Mouse (Mus musculus) midbrain, embryonic 15.5 days (tissue): ENCODE data around the gene Hpn. TPM values are rescaled to one million over a fixed set of nuclear protein-coding genes. Genes with fewer than 3 reads are reported as not detected.

ENCODE experiments used
- ATAC-seq: fragments of 200-750 bp; cut with Nextera tagmentation; replicated peaks from 2 replicates; pipeline ENCODE4 v1.8.0; 2017; ENCODE audit warnings: moderate TSS enrichment
- H3K27ac ChIP-seq: fragments of 300-500 bp; sonication (generic); 2 replicates; pipeline ENCODE4 v1.5.1; 2015; ENCODE audit warnings: mild to moderate bottlenecking, inconsistent platforms
- H3K27me3 ChIP-seq: fragments of 300-500 bp; sonication (generic); replicated peaks from 2 replicates; pipeline ENCODE4 v1.6.1; 2015; ENCODE audit warnings: inconsistent platforms
- H3K36me3 ChIP-seq: fragments of 300-500 bp; sonication (generic); replicated peaks from 2 replicates; pipeline ENCODE4 v1.6.1; 2015; ENCODE audit warnings: inconsistent platforms
- H3K4me1 ChIP-seq: fragments of 300-500 bp; sonication (generic); 2 replicates; pipeline ENCODE4 v1.6.1; 2015; ENCODE audit warnings: inconsistent platforms
- H3K4me2 ChIP-seq: fragments of 300-500 bp; sonication (generic); 2 replicates; pipeline ENCODE4 v1.6.1; 2015; ENCODE audit warnings: inconsistent platforms, mild to moderate bottlenecking, moderate library complexity
- H3K4me3 ChIP-seq: fragments of 300-500 bp; sonication (generic); 2 replicates; pipeline ENCODE4 v1.5.1; 2015; ENCODE audit warnings: mild to moderate bottlenecking, inconsistent platforms
- H3K9ac ChIP-seq: fragments of 300-500 bp; sonication (generic); 2 replicates; pipeline ENCODE4 v1.6.1; 2015; ENCODE audit warnings: mild to moderate bottlenecking, inconsistent platforms
- H3K9me3 ChIP-seq: fragments of 300-500 bp; sonication (generic); 2 replicates; pipeline ENCODE4 v1.6.1; 2016; ENCODE audit warnings: inconsistent platforms
- WGBS: fragments of 180-500 bp; shearing (Covaris S2); methylation state at CpG from one replicate; pipeline ENCODE4 v1.1.7; 2015; ENCODE audit warnings: mixed read lengths; 5-methylcytosine and 5-hydroxymethylcytosine counted together
- polyA plus RNA-seq: library from polyadenylated mRNA; unstranded; fragments of >200 nt; fragmentation: Nextera tagmentation; extraction: Ambion mirVana; gene quantifications from 2 replicates; pipeline ENCODE4 v1.2.1, GENCODE M21; 2015

Hpn gene
- polyA plus RNA-seq = 0.47 and 0.80 TPM in 2 replicates

- H3K4me1 ChIP-seq = no peaks in the 10 kb centered on the region
- peaks cover 3% of the 10 kb centered on the region; the same call in 1 of the 2 replicates for H3K27me3 ChIP-seq
- H3K9ac ChIP-seq = no peak within 1 kb of the TSS
- H3K27ac ChIP-seq = no peak within 1 kb of the TSS
- H3K9me3 ChIP-seq = no peaks in the 10 kb centered on the region
- H3K4me2 ChIP-seq = no peak within 1 kb of the TSS
- no peak within 1 kb of the TSS for H3K4me3 ChIP-seq
- no peaks in the 10 kb centered on the region for H3K36me3 ChIP-seq
- ATAC-seq = no peak
- 21% methylated on average over 15 of the region's 15 CpGs for WGBS
These were observed at the start of gene Hpn for GRCm38 (mm10) chr7:31115182-31115581. Gene Hpn, minus strand, starts transcription at chr7:31115290.

GRCm38 (mm10) chr7:31164748-31165147, 49.7 kb upstream of the Hpn start:
- ATAC-seq = no peak
- WGBS = 72% methylated on average over 1 of the region's 1 CpGs
- H3K9ac ChIP-seq = no peak overlapping the region
- H3K4me2 ChIP-seq = no peak overlapping the region
- H3K27ac ChIP-seq = no peak overlapping the region
- H3K36me3 ChIP-seq = no peaks in the 10 kb centered on the region
- no peaks in the 10 kb centered on the region for H3K27me3 ChIP-seq
- H3K4me1 ChIP-seq = no peaks in the 10 kb centered on the region
- H3K9me3 ChIP-seq = no peaks in the 10 kb centered on the region
- no peak overlapping the region for H3K4me3 ChIP-seq

GRCm38 (mm10) chr7:31163666-31164577, 48.8 kb upstream of the Hpn start:
- H3K4me1 ChIP-seq = no peaks in the 10 kb centered on the region
- WGBS = 60% methylated on average over 3 of the region's 3 CpGs
- H3K9ac ChIP-seq = no peak overlapping the region
- H3K27me3 ChIP-seq = no peaks in the 10 kb centered on the region
- H3K36me3 ChIP-seq = no peaks in the 10 kb centered on the region
- ATAC-seq = no peak
- H3K4me3 ChIP-seq = no peak overlapping the region
- no peak overlapping the region for H3K27ac ChIP-seq
- no peaks in the 10 kb centered on the region for H3K9me3 ChIP-seq
- H3K4me2 ChIP-seq = no peak overlapping the region

GRCm38 (mm10) chr7:31162324-31162723, 47.2 kb upstream of the Hpn start:
- 70% methylated on average over 11 of the region's 11 CpGs for WGBS

GRCm38 (mm10) chr7:31161831-31162230, 46.7 kb upstream of the Hpn start:
- 54% methylated on average over 3 of the region's 3 CpGs for WGBS
- no peaks in the 10 kb centered on the region for H3K9me3 ChIP-seq
- H3K4me2 ChIP-seq = no peak overlapping the region
- H3K27ac ChIP-seq = no peak overlapping the region
- no peak for ATAC-seq
- no peaks in the 10 kb centered on the region for H3K36me3 ChIP-seq
- no peaks in the 10 kb centered on the region for H3K27me3 ChIP-seq
- H3K4me3 ChIP-seq = no peak overlapping the region
- H3K4me1 ChIP-seq = no peaks in the 10 kb centered on the region
- H3K9ac ChIP-seq = no peak overlapping the region

More at GRCm38 (mm10) chr7:31162324-31162723, 47.2 kb upstream of the Hpn start:
- H3K9me3 ChIP-seq = no peaks in the 10 kb centered on the region
- H3K4me3 ChIP-seq = no peak overlapping the region
- H3K36me3 ChIP-seq = no peaks in the 10 kb centered on the region
- H3K27ac ChIP-seq = no peak overlapping the region
- no peak overlapping the region for H3K9ac ChIP-seq
- no peak overlapping the region for H3K4me2 ChIP-seq
- ATAC-seq = no peak
- H3K27me3 ChIP-seq = no peaks in the 10 kb centered on the region
- no peaks in the 10 kb centered on the region for H3K4me1 ChIP-seq

- Histone ChIP-seq H3K4me1 (no peaks in the 10 kb centered on the region), H3K36me3 (no peaks in the 10 kb centered on the region), H3K27ac (no peak overlapping the region), H3K9ac (no peak overlapping the region), H3K27me3 (no peaks in the 10 kb centered on the region), H3K4me3 (no peak overlapping the region), H3K4me2 (no peak overlapping the region), H3K9me3 (no peaks in the 10 kb centered on the region)
- 86% methylated on average over 3 of the region's 3 CpGs for WGBS
- no peak for ATAC-seq
These were observed 46.2 kb upstream of the Hpn start for GRCm38 (mm10) chr7:31161246-31161645.

- 93% methylated on average over 5 of the region's 5 CpGs for WGBS
- no peak for ATAC-seq
- no peak overlapping the region for H3K27ac ChIP-seq
- H3K4me2 ChIP-seq = no peak overlapping the region
- no peaks in the 10 kb centered on the region for H3K4me1 ChIP-seq
- H3K9me3 ChIP-seq = no peaks in the 10 kb centered on the region
- no peak overlapping the region for H3K9ac ChIP-seq
- H3K36me3 ChIP-seq = no peaks in the 10 kb centered on the region
- no peaks in the 10 kb centered on the region for H3K27me3 ChIP-seq
- H3K4me3 ChIP-seq = no peak overlapping the region
These were observed 45.7 kb upstream of the Hpn start for GRCm38 (mm10) chr7:31160763-31161162.

GRCm38 (mm10) chr7:31156034-31156928, 41.2 kb upstream of the Hpn start:
- H3K4me2 ChIP-seq = no peak overlapping the region
- no peak overlapping the region for H3K4me3 ChIP-seq
- H3K27me3 ChIP-seq = no peaks in the 10 kb centered on the region
- no peak overlapping the region for H3K9ac ChIP-seq
- H3K4me1 ChIP-seq = peaks cover 8% of the 10 kb centered on the region
- H3K27ac ChIP-seq = no peak overlapping the region
- H3K9me3 ChIP-seq = no peaks in the 10 kb centered on the region
- WGBS = 52% methylated on average over 17 of the region's 19 CpGs
- no peak for ATAC-seq
- no peaks in the 10 kb centered on the region for H3K36me3 ChIP-seq

GRCm38 (mm10) chr7:31155296-31156033, 40.4 kb upstream of the Hpn start, which contains the start of gene Gramd1a:
Gene Gramd1a, minus strand, starts transcription at chr7:31155896.
- Histone ChIP-seq H3K4me1 (peaks cover 8% of the 10 kb centered on the region), H3K27me3 (no peaks in the 10 kb centered on the region), H3K4me2 (no peak within 1 kb of the TSS), H3K9me3 (no peaks in the 10 kb centered on the region), H3K36me3 (no peaks in the 10 kb centered on the region), H3K27ac (no peak within 1 kb of the TSS), H3K4me3 (no peak within 1 kb of the TSS), H3K9ac (no peak within 1 kb of the TSS)
- no peak for ATAC-seq
- WGBS = 71% methylated on average over 5 of the region's 5 CpGs

- Histone ChIP-seq H3K4me3 (no peak overlapping the region), H3K27me3 (no peaks in the 10 kb centered on the region), H3K4me2 (no peak overlapping the region), H3K4me1 (peaks cover 8% of the 10 kb centered on the region), H3K27ac (no peak overlapping the region), H3K9ac (no peak overlapping the region), H3K36me3 (no peaks in the 10 kb centered on the region), H3K9me3 (no peaks in the 10 kb centered on the region)
- WGBS = 90% methylated on average over 6 of the region's 6 CpGs
- no peak for ATAC-seq
These were observed 38.6 kb upstream of the Hpn start for GRCm38 (mm10) chr7:31153536-31154320.
